Mouse (Mus musculus): Measurements from ENCODE around the gene Pnrc1. TPM values are rescaled to one million over a fixed set of nuclear protein-coding genes. Genes with fewer than 3 reads are reported as not detected.
"Not testable (repeated sequence)": the region's sequence is repeated elsewhere in the genome, so short reads cannot be mapped to it uniquely, and the experiment has no call there.

Pnrc1 gene
- total RNA-seq (2021), result 100 to 1,000 TPM; 103 to 110 TPM

DNA sequence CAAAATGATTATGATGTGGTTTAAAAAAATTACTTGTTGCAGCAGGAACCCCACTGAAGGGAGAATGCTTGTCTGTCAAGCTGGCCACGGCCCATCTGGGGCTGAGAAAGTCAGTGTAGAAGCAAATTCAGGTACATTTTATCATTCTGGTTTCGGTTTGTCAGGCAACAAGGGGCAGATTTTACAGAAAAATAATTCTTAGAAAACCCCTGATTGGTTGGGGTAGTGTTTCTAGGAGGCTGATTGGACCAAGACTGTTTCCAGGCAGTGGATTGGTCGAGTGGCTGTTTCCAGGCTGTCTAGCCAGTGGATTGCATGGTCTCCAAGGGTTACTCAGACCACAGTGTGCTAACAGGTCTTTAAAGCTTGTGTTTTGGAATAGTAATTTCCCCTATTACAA lies at the start of gene Pnrc1:
Gene Pnrc1, minus strand, starts transcription at position 162 of the 400 bp plus-strand sequence.
- peak; percentile 48 for DNase-seq

DNA sequence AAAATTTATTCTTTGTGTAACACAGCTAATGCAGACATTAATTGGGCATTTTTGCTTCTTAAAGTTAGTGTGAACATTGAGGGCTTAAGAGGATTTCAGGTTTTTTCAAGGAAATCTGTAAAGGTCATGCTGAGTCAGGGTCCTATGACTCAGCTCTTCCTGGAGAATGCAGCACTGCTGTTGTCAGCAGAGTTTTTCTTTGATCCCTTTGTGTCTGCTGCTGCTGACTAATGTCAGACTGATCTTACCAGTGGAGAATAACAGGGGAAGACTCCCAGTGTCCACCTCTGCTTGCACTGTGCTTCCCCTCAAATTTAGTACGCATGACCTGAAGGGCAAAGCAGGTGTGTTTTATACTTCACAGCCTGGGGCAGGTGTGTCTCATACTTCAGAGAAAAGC lies 48.0 kb upstream of the Pnrc1 start:
- no peak for DNase-seq

DNA sequence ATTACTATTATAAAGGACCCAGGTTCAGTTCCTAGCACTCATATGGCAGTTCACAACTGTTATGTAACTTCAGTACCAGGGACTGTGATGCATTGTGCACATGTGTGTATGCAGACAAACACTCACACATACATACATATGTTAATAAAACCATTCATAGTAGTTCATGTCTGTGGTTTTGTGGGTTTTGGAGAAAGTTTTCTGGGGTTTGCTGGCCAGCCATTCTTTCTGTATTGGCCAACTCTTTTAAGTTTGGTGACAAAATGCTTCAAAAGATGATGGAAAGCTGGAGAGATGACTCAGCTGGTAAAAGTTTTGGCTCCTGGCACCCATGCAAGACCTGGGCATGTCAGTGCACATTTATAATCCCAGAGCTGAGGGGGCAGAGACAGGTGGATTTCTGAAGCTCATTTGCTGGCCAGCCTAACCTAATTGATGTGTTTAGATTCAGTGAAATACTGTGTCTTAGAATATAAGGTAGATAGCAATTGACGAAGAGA lies 43.0 kb upstream of the Pnrc1 start:
- no peak for DNase-seq

DNA sequence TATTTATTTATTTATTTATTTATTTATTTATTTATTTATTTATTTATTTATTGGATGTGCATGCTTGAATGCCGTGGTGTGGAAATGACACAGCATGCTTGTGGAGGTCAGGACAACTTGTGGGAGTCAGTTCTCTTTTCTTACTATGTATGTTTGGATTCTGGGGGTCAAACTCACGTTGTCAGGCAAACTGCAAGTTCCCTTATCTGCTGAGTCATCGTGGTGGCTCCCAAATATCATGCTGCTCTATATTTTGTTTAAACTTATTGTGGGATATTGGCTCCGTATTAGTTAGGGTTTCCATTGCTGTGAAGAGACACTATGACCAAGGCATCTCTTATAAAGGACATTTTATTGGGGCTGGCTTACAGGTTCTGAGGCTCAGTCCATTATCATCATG lies 41.2 kb upstream of the Pnrc1 start:
- no peak for DNase-seq

DNA sequence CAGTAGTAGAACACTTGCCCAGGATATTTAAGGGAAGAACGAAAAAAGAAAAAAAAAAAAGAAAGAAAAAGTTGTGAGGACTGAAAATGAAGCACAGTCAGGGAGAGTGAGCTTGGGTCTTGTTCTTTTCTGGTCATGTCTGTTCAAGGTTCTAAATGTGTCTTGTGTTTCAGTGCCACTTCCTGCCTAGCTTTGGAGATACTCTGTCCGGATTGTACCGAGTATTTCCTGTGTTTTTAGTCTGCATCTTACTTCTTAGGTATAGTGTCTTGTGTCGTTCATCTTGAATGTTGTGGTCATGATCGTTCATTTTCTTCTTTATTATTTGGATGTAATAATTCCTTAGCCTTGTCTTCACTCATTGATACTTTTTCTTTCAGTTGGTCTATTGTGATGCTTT lies 25.9 kb upstream of the Pnrc1 start:
- DNase-seq, result no peak

DNA sequence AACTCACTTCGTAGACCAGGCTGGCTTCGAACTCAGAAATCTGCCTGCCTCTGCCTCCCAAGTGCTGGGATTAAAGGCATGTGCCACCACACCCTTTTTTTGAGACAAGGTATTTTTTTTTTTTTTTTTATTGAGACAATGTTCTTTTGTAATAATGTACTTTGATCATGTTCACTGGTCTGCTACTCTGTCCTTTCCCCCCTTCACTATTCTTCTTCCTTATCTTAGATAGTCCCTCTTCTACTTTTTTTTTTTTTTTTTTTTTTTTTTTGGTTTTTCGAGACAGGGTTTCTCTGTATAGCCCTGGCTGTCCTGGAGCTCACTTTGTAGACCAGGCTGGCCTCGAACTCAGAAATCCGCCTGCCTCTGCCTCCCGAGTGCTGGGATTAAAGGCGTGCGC lies 24.2 kb upstream of the Pnrc1 start:
- DNase-seq, result not testable (repeated sequence)

DNA sequence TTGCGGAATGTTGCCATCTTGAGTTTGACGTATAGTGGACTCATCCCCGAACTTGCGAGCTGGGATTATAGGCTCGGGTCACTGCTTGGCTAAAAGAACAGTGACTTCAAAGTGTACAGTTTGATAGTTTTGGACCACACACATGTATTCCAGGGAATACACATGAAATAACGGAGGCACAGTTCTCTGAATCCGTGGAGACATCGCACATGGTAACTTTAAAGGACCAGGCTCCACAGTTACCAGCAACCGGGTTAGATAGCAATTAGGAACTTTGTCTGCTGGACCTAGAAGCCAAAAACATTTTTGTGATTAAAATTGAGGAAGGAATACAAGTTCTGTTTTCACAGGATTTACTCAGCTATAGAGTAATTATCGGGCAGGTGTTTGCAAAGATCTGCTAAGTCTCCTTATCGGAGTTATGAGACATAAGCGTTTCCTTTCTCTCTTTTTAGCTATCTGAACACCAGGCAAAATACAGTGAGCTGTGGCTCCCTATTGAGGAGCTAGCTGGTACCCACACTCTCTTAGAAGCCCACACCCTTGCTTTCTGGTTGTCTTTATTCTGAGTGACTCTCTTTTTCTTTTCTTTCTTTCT lies 21.0 kb upstream of the Pnrc1 start:
- DNase-seq, result no peak

DNA sequence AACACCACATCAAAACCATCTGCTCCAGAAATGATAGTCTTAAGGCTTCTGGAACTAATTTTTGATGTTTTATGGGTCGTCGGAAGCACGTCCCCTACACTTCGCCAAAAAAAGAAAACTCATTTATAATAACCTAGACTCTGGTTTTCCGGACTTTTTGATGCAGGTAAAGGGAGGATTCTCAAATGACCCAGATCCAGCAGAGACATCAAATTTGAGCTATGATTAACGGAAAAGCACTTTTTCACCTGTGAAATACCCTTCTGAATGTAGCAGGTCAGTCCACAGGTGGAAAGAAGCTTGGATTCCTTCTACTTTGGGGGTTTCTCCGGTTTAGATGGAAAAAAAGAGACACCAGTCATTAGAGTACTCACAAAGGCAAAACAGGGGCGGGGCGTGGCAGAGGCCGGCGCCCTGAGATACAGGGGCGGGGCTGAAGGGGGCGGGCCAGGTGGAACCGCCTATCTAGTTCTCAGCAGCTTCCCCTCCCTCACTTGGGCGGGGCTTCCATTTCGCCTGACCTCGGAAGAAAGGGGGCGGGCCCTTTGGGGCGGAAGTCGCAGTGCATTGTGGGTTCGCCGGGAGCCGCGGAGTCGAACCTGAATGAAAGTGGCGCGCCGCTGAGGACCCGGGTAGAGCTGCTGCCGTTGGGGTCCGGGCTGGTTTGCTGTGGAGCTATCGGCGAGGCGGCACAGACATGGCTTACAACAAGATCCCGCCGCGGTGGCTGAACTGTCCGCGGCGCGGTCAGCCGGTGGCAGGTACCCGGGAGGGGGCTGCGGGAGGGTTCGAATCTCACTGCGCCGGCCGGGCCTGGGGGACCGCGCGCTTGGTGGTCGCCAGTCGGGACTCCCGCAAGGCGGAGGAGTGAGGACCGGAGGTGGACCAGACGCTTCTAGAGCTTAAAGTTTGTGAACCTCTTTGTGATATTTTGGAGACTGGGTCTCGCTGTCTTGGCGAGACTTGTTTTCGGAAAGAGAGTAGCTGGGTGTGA lies 20.1 kb upstream of the Pnrc1 start, which contains the start of gene Rngtt:
Gene Rngtt, plus strand, starts transcription at position 548 of the 994 bp plus-strand sequence.
- peak; percentile 97 for DNase-seq

GRCm38 (mm10) chr4:33307146-33307545 lies 17.2 kb upstream of the Pnrc1 start:
- DNase-seq, result no peak

DNA sequence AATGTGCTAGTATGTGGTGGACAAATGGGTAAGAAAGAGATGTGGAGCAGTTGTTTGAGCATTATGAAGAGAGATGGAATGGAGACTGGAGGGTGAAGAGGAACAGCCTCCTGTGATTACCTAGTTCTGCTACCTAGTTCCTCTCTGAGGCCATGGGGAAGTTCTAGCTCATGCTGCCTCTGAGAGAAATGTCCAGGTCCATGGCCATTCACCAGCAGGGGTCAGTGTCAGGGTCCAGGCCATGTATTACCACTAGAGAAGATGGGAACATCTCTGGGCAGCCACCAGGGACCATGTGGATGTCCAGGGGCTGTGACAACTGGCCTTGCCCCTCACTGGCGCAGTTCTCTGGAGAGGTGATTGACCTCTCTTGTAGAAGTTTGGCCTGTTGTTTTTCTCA lies 13.1 kb upstream of the Pnrc1 start:
- DNase-seq, result no peak

GRCm38 (mm10) chr4:33300891-33301665 lies 11.1 kb upstream of the Pnrc1 start:
- DNase-seq, result not testable (repeated sequence)

- peak; percentile 89 for DNase-seq
Measured at GRCm38 (mm10) chr4:33292409-33293370, 2.7 kb upstream of the Pnrc1 start.

DNA sequence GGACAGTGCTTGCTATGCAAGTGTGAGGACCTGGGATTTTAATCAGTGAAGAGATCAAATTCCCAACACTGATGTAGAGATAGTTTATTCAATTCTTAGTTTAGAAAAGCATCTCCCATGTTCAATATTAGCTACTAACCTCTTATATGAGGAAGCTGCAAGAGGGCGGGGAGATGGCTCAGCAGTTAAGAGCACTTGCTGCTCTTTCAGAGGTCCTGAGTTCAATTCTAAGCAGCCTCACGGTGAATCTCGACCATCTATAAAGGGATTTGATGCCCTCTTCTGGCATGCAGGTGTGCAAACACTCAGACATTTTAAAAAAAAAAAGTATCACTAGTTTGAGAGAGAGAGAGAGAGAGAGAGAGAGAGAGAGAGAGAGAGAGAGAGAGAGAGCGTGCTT lies 915 bp upstream of the Pnrc1 start:
- no peak for DNase-seq

DNA sequence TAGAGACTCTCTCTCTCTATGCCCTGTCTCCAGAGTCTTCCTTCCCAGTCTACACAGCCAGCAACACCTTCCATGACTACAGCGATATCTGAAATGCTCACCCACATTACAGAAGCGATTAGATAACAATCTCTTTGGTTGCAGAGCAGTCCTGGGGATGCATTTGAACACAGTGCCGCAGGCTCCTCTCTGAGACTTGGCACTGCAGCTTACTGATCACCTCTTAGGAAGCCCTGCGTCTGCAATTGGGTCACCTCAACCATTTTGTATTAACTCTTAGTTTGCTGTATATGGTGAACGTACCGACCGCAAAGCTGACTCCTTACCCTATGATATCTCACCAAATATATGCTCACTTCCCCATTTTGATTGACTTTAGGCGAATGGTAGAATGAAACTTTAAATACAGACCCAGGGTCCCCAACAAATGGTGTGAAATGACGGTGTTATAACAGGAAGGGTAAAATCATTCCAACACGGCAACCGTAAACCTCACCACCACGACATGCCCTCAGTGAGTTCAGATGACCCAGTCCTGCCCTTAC lies 785 bp downstream of the Pnrc1 start:
- DNase-seq, result no peak

DNA sequence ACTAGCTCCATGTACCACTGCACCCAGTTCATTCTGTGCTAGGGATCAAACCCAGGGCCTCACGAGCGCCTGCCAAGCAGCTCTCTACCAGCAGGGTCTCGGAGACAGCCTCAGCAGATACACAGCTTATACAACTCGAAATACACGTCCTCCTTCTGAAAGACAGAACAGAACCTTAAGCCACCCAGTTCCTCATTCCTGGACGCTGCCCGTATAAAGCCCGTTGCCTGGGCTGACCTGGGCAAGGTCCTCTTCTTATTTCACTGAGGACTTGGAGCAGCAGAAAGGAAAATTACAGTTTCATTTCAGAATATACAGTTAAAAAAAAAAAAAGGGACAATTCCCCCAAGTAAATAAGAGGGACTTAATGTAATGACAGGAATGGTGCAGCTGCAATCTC lies 4.5 kb downstream of the Pnrc1 start:
- DNase-seq, result no peak

- DNase-seq, result no peak
Measured at GRCm38 (mm10) chr4:33284083-33284880, 5.7 kb downstream of the Pnrc1 start.

DNA sequence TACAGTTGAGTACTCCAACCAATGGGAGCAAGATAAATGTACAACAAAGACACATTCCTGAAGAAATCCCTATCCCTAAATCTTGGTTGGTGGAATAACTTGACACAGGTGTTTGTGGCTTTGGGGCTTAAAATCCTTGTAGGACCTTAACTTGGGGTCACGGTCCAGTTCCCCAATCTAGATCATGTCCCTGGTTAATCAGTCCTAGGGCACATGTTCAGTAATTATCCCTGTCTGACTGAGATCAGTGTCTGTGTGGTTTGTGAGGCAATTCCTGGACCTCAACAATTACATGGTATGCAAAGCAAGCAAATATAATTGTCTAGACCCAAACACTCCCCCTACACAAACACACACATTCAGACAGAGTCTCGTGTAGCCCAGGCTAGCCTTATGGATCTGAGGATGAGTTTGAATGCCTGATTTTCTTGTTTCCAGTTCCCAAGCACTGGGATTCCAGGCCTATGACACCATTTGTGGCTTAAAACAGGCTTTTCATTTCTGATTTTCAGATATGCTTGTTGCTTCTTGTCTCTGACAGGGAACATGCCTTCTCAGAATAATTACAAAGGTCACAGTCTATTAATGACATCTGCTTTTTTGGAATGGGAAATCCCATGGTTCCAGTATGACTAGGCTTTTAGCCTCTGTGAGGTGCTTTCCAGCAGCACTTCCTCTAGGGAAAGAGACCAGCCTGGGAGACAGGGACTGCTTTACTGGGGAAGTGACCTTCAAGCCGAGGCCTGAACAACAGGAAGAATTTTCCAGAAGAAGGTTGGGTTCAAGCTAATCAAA lies 7.9 kb downstream of the Pnrc1 start:
- no peak for DNase-seq

DNA sequence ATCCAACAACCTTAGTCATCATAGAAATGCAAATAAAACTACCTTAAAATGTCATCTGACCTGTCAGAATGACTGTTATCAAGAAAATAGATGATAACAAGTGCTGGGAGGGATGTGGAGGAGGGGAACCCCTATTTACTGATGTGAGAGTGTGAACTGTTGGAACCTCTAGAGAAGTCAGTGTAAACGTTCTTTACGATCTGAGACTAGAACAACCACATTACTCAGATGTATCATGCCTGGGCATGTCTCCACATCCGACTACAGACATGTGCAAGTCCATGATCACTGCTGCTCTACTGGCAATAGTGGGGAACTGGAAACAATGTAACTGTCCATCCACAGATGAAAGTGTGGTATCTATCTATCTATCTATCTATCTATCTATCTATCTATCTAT lies 16.5 kb downstream of the Pnrc1 start:
- no peak for DNase-seq

Measured in heart, postnatal 4 days (tissue).